Mouse (Mus musculus) forebrain, embryonic 14.5 days (tissue): ENCODE measurements at regions not wholly inside any gene's neighbourhood (a gene's known extent, or its start where the extent isn't known, plus 50 kb on each side); places are given as distances from the start of the nearest gene placed in this dataset.

Source experiments
- ATAC-seq: fragments of 200-750 bp; cut with Nextera tagmentation; 2 replicates; pipeline ENCODE4 v1.8.0; 2017; ENCODE audit warnings: mild to moderate bottlenecking, moderate library complexity
- DNase-seq: peaks from one replicate; pipeline ENCODE4 v3.0.0-alpha.2; 2015; ENCODE audit warnings: low spot score
- H3K27ac ChIP-seq: fragments of 300-500 bp; sonication (generic); 2 replicates; pipeline ENCODE4 v1.5.1; 2014; ENCODE audit warnings: low read depth, mild to moderate bottlenecking, control low read depth, low read length, moderate library complexity
- H3K27me3 ChIP-seq: fragments of 300-500 bp; sonication (generic); replicated peaks from 2 replicates; pipeline ENCODE4 v1.6.1; 2014; ENCODE audit warnings: low read length, control low read depth, mixed read lengths; ENCODE audit not compliant: control insufficient read depth, insufficient read depth
- H3K36me3 ChIP-seq: fragments of 300-500 bp; sonication (generic); 2 replicates; pipeline ENCODE4 v1.6.1; 2014; ENCODE audit warnings: low read length, control low read depth; ENCODE audit not compliant: control insufficient read depth, insufficient read depth
- H3K4me1 ChIP-seq: fragments of 300-500 bp; sonication (generic); 2 replicates; pipeline ENCODE4 v1.6.1; 2014; ENCODE audit warnings: antibody characterized with exemption, low read length, control low read depth; ENCODE audit not compliant: control insufficient read depth, insufficient read depth
- H3K4me2 ChIP-seq: fragments of 300-500 bp; sonication (generic); 2 replicates; pipeline ENCODE4 v1.6.1; 2014; ENCODE audit warnings: mild to moderate bottlenecking, control low read depth, low read length
- H3K4me3 ChIP-seq: fragments of 300-500 bp; sonication (generic); 2 replicates; pipeline ENCODE4 v1.5.1; 2014; ENCODE audit warnings: low read depth, low read length, control low read depth
- H3K9ac ChIP-seq: fragments of 300-500 bp; sonication (generic); 2 replicates; pipeline ENCODE4 v1.6.1; 2014; ENCODE audit warnings: mild to moderate bottlenecking, low read length, control low read depth, moderate library complexity
- H3K9me3 ChIP-seq: fragments of 300-500 bp; sonication (generic); replicated peaks from 2 replicates; pipeline ENCODE4 v1.6.1; 2016; ENCODE audit warnings: low read length, control low read depth, mixed read lengths; ENCODE audit not compliant: control insufficient read depth
- WGBS: fragments of 180-500 bp; shearing (Covaris S2); extraction: QIAGEN DNeasy Blood & Tissue Kit; methylation state at CpG from one replicate; pipeline ENCODE4 v1.1.7; 2014; 5-methylcytosine and 5-hydroxymethylcytosine counted together

- no peak for DNase-seq
Observed at GRCm38 (mm10) chr3:151295027-151295426, 142.7 kb upstream of the Adgrl4 start.

GRCm38 (mm10) chr3:151298325-151298724, 139.4 kb upstream of the Adgrl4 start:
- 56% methylated on average over 2 of the region's 2 CpGs for WGBS
- H3K4me1 ChIP-seq, result no peaks in the 10 kb centered on the region
- H3K27ac ChIP-seq, result no peak overlapping the region
- no peak for ATAC-seq
- H3K9ac ChIP-seq, result no peak overlapping the region
- DNase-seq, result no peak
- H3K9me3 ChIP-seq, result no peaks in the 10 kb centered on the region
- H3K4me3 ChIP-seq, result no peak overlapping the region
- H3K36me3 ChIP-seq, result no peaks in the 10 kb centered on the region
- H3K27me3 ChIP-seq, result no peaks in the 10 kb centered on the region
- H3K4me2 ChIP-seq, result no peak overlapping the region

More at GRCm38 (mm10) chr3:151295027-151295426, 142.7 kb upstream of the Adgrl4 start:
- peaks cover 2% of the 10 kb centered on the region; the same call in 1 of the 2 replicates for H3K4me1 ChIP-seq
- no peak overlapping the region for H3K4me3 ChIP-seq
- H3K27ac ChIP-seq, result no peak overlapping the region
- no peak for ATAC-seq
- no peak overlapping the region for H3K4me2 ChIP-seq
- H3K9me3 ChIP-seq, result no peaks in the 10 kb centered on the region
- no peaks in the 10 kb centered on the region for H3K36me3 ChIP-seq
- H3K9ac ChIP-seq, result no peak overlapping the region
- 86% methylated on average over 9 of the region's 9 CpGs for WGBS
- H3K27me3 ChIP-seq, result no peaks in the 10 kb centered on the region

- H3K27ac ChIP-seq, result no peak overlapping the region
- DNase-seq, result no peak
- H3K4me2 ChIP-seq, result no peak overlapping the region
- H3K27me3 ChIP-seq, result no peaks in the 10 kb centered on the region
- no peak overlapping the region for H3K4me3 ChIP-seq
- no peaks in the 10 kb centered on the region for H3K4me1 ChIP-seq
- no peak for ATAC-seq
- no peaks in the 10 kb centered on the region for H3K36me3 ChIP-seq
- H3K9ac ChIP-seq, result no peak overlapping the region
- WGBS, result 92% methylated on average over 4 of the region's 4 CpGs
- H3K9me3 ChIP-seq, result no peaks in the 10 kb centered on the region
Observed at GRCm38 (mm10) chr3:151305402-151305801, 132.3 kb upstream of the Adgrl4 start.

DNA sequence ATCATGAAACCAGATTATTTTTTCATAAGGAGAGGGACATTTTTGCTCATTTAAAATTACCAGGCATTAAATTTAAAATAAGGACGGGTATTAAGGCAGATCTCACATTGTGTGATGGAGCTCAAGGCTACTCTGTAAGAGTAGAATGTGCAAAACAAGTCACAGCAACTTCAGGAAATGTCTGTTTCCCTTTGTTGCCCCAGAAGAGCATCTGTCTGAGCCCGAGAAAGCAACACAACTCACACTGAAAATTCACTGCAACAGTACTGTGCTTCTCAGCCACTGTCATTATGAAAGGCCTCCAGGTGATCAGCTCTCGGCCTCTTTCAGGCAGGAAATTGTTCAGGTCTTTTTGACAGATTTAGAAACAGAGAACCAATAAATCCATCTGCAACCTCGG, 129.7 kb upstream of the Adgrl4 start:
- WGBS, result 57% methylated on average over 4 of the region's 4 CpGs
- no peak for ATAC-seq

GRCm38 (mm10) chr3:151323835-151324234, 113.9 kb upstream of the Adgrl4 start:
- no peak for DNase-seq
- no peak for ATAC-seq
- no peaks in the 10 kb centered on the region for H3K27me3 ChIP-seq
- H3K27ac ChIP-seq, result no peak overlapping the region
- no peak overlapping the region for H3K4me2 ChIP-seq
- no peak overlapping the region for H3K9ac ChIP-seq
- no peak overlapping the region for H3K4me3 ChIP-seq
- H3K9me3 ChIP-seq, result no peaks in the 10 kb centered on the region
- 7% methylated on average over 3 of the region's 3 CpGs for WGBS
- no peaks in the 10 kb centered on the region for H3K36me3 ChIP-seq
- H3K4me1 ChIP-seq, result no peaks in the 10 kb centered on the region

More for the DNA sequence above, 129.7 kb upstream of the Adgrl4 start:
- Histone ChIP-seq H3K4me1 (no peaks in the 10 kb centered on the region), H3K27ac (no peak overlapping the region), H3K4me3 (no peak overlapping the region), H3K9me3 (no peaks in the 10 kb centered on the region), H3K27me3 (no peaks in the 10 kb centered on the region), H3K9ac (no peak overlapping the region), H3K36me3 (no peaks in the 10 kb centered on the region), H3K4me2 (no peak overlapping the region)
- no peak for DNase-seq

DNA sequence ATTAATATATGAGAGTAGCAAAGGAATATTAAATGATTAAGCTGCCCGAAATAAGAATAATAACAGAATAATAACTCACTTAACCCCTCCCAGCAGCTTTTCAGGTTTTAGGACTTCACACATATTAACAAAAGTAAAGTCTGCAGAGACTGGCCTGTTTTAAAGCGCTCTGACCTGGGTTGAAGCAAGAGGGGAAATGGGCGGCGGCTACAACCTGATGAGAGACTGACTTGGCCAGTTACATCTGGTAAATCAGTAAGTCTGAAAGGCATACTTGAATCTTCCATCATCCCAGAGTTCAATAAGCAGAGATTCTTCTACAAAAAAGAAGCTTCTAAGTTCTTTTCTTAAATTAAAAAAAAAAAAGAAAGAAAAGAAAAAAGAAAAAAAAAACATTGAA, 107.9 kb upstream of the Adgrl4 start:
- ATAC-seq, result no peak

GRCm38 (mm10) chr3:151331906-151332305, 105.8 kb upstream of the Adgrl4 start:
- no peak for DNase-seq
- no peaks in the 10 kb centered on the region for H3K36me3 ChIP-seq
- H3K4me2 ChIP-seq, result no peak overlapping the region
- 77% methylated on average over 2 of the region's 2 CpGs for WGBS
- no peak for ATAC-seq
- H3K9ac ChIP-seq, result no peak overlapping the region
- H3K27ac ChIP-seq, result no peak overlapping the region
- H3K4me3 ChIP-seq, result no peak overlapping the region
- no peaks in the 10 kb centered on the region for H3K27me3 ChIP-seq
- H3K4me1 ChIP-seq, result peaks cover 7% of the 10 kb centered on the region
- no peaks in the 10 kb centered on the region for H3K9me3 ChIP-seq

More for the DNA sequence above, 107.9 kb upstream of the Adgrl4 start:
- H3K9me3 ChIP-seq, result no peaks in the 10 kb centered on the region
- no peak overlapping the region for H3K27ac ChIP-seq
- 96% methylated on average over 4 of the region's 4 CpGs for WGBS
- H3K9ac ChIP-seq, result no peak overlapping the region
- H3K4me2 ChIP-seq, result no peak overlapping the region
- H3K27me3 ChIP-seq, result no peaks in the 10 kb centered on the region
- peaks cover 7% of the 10 kb centered on the region for H3K4me1 ChIP-seq
- no peak for DNase-seq
- H3K36me3 ChIP-seq, result no peaks in the 10 kb centered on the region
- no peak overlapping the region for H3K4me3 ChIP-seq

- Histone ChIP-seq H3K36me3 (no peaks in the 10 kb centered on the region), H3K27ac (no peak overlapping the region), H3K4me3 (no peak overlapping the region), H3K9ac (no peak overlapping the region), H3K4me2 (no peak overlapping the region), H3K4me1 (peaks cover 7% of the 10 kb centered on the region), H3K9me3 (no peaks in the 10 kb centered on the region), H3K27me3 (no peaks in the 10 kb centered on the region)
- 89% methylated on average over 1 of the region's 1 CpGs for WGBS
- DNase-seq (no peak), ATAC-seq (no peak)
Observed at GRCm38 (mm10) chr3:151332317-151332687, 105.4 kb upstream of the Adgrl4 start.

DNA sequence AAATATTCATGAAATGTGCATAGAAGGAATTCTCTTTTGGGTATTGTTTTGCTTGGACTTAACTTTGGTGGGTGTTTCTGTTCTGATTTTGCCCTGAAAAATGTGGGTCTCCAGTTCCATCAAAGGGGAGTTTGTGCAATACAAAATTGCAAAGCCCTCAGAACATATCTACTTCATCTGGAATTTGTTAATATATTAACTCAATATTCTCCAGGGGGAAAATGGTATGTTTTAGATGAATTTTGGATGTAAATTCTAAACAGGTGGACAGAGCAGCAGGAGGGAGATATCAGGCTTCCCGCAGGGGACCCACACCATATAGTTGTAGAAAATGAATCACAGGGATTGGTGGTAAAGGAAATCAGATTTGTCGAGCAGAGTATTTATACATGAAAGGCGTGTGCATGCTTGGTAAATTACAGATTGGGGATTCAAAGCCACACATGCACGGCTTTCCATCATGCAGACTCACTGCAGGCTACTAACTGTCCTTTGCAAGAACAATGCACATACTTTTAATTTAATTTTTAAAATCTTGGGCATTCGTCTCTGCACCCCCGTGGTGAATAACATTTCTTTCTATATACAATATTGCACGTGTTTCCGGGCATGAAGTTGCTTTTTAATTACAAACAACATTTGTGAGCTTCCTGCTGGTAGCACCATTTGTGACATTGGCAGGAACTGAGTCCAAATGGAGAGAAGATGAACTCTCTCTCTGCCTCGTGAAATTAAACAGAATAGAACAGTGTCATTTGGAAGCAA, 104.8 kb upstream of the Adgrl4 start:
- Histone ChIP-seq H3K4me1 (peaks cover 7% of the 10 kb centered on the region), H3K4me3 (no peak overlapping the region), H3K27ac (no peak overlapping the region), H3K9ac (no peak overlapping the region), H3K9me3 (no peaks in the 10 kb centered on the region), H3K27me3 (no peaks in the 10 kb centered on the region), H3K36me3 (no peaks in the 10 kb centered on the region), H3K4me2 (no peak overlapping the region)
- DNase-seq, result peak; percentile 23
- ATAC-seq, result 0 out of 2 replicates have a peak, but pooled peaks have one; percentile 21
- WGBS, result 74% methylated on average over 9 of the region's 9 CpGs
